Mouse (Mus musculus) inflammation-experienced regulatory T-cells, adult 16 weeks (primary cell): ENCODE measurements around the gene Ctxn1. TPM values are rescaled to one million over a fixed set of nuclear protein-coding genes. Genes with fewer than 3 reads are reported as not detected.

Experiments used
- polyA plus RNA-seq: library from polyadenylated mRNA; unstranded; fragments of 100-300 nt; shearing (Covaris generic); gene quantifications from one replicate; pipeline ENCODE4 v1.2.1, GENCODE M21; 2017

Ctxn1 gene
- polyA plus RNA-seq = 0.40 TPM

DNA sequence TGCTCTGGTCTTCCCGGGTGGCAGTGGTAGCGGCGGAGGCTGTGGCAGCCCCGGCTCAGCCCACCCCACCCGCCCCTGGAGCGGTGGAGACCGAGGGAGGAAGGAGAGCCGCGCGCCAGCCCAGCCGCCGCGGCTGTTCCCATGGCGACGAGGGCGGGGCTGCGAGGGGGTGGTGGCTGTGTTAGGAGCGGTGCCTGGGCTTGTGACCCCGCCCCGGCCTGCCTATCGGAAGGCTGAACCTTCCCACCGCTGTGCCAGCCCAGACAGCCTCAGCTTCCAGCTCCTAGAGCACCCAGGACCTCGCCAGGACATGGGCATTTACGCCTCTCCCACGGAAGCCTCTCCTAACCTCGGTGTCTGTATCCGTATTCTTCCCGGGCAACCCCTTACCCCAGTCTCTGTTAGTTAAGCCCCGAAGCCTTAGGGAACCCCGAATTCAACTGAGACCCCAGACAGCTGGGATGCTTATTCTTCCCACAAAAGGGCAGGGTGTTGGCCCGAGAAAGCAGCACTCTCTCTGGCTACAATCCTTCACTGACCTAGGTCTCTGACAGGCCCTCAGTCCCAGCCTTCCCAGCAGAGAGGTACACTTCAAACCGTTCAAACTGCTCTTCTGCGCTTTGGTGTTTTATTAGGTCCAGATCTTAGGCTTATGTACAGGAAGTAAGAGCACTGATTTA, at the start of gene Ctxn1:
Gene Ctxn1 (minus strand): TSS at position 150 of the 680 bp plus-strand sequence.

DNA sequence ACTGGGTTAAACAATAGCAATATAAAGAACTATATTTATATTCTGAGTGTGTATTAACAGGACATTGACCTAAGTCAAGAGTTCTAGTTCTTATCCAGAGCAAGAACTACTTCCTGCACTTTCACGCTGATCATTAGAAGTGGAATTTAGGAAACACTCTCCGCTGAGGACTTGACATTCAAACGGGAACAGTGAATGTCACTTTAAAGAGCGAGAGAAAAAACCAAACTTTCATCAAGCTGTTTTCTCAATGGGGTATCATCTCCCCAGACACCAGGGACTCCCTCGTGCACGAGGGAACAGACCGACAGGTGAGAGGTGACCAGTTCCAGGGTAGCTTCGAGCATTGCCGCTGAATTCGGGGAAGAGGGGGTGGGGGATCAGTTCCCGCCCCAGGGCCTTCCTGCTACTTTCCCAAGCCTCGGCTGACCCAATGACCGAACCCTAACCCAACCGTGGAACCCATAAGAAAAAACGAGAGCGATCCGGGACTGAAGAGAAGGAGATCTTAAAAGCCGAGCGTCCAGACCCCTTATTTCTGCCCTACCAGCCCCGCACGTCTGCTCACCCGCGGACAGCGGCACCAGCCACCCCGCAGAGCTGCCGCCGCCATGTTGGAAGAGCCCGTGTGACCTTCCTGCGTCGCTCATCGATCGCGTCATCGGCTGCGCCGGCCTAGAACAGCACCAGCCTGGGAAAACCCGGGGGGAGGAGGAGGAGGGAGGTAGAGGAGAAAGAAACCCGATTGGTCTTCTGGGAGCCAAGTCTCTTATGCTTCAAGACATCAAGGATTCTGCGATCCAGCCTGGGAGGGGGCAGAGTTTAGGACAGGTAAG, 16.4 kb upstream of the Ctxn1 start, which contains the start of gene Timm44:
Gene Timm44 (minus strand): TSS at position 639 of the 836 bp plus-strand sequence.

DNA sequence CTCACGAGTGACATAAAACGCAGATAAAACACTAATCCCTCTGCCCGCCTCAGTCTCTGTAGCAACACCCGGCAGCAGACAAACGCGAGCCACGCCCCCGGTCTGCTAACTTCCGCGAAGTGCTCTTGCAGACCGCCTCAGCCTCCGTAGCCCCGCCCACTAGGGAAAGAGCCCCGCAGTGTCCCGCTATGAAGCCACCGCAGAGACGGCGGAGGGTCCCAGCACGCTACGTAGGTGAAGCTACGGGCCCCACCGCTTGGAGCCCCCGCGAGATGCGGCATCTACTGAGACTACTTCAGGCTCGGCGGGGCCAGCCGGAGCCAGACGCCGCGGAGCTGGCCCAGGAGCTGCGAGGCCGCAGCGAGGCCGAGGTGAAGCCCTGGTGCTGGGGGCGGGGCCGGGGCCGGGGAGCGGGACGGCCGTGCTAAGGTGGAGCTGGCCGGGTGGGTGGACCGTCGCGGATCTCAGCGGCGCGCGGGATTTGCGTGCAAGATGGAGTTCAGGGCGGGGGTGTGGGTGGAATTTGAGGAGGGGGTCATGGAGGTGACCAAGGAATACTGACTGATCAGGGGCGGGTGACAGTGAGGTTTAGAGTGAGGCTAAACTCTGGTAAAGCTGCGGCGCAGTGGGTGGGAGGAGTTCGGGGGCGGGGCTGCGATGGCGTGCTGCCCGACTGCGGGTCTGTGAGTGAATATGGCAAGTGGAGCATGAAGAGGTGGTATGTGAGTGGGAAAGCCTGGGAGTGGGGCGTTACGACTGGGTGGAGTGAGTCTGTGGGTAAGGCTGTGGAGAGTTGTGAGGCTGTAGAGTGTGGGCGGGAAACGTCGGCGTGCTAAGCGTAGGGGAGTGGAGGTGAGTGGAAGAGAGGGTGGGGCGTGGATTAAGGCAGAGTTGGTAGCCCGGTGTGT, 5.9 kb downstream of the Ctxn1 start, which contains the start of gene Snapc2:
Gene Snapc2 (plus strand): TSS at position 147 of the 908 bp plus-strand sequence.

DNA sequence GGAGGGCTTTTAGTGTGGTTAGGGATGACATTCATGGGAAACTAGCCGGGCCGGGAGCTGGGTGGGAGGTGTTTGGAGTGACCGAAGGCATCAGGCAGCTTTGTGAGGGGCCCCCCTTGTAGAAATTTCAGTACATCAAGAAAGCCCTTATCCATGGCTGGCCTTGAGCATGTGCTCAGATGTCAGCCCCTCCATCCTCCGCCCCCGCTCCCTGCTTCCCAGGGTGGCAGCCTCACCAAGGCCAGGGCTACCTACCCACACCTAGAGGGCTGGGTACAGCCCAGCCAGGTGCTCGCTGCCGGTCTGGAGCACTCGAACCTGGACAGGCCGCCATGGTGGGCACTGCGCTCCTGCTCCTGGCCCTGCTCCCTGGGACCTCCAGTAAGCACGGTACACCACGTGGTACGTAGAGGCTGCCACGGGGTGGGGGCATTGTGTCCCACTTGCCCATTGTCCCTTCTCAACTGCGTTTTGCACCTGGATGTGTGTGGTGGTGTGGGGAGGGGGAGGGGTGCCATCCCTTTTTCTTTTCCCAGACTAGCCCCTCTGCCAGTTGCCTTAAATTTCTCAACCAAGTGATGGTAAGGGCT, 11.0 kb downstream of the Ctxn1 start, which contains the start of gene Tgfbr3l:
Gene Tgfbr3l (plus strand): TSS at position 264 of the 590 bp plus-strand sequence.

DNA sequence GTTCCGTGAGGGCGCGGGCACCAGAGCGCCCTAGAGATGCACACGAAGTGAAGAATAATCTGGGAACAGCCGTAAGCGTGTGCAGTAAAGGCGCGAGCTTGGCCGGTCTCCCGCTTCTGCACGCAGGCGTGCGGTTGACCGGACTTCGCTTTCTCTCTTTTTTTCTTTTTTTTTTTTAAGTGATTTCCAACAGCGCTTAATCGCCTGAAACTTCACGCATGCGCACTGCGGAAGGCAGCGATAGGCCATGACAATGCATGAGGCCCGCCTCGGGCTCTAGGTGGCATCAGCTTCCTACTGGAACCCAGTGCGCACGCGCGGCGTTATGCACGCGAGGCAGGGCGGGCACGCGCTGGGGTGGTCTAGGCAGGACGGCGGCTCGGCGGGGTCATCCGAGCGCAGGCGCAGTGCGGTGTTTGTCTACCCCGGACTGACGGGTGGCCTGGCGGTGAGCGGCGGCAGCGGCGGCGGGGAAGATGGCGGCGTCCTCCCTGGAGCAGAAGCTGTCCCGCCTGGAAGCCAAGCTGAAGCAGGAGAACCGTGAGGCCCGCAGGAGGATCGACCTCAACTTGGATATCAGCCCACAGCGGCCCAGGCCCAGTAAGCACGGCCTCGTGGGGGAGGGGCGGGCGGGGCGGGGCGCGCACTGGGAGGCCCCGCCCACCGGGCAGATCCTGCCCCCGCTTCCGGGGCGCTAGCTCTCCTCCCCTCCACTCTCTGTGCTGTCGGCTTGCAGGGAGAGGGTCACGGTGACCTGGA, 20.5 kb downstream of the Ctxn1 start, which contains the start of the genes Map2k7 and Gm49320:
Gene Map2k7 (plus strand): TSS at position 307 of the 759 bp plus-strand sequence.
Gene Gm49320 (plus strand): TSS at position 432 of the 759 bp plus-strand sequence.

DNA sequence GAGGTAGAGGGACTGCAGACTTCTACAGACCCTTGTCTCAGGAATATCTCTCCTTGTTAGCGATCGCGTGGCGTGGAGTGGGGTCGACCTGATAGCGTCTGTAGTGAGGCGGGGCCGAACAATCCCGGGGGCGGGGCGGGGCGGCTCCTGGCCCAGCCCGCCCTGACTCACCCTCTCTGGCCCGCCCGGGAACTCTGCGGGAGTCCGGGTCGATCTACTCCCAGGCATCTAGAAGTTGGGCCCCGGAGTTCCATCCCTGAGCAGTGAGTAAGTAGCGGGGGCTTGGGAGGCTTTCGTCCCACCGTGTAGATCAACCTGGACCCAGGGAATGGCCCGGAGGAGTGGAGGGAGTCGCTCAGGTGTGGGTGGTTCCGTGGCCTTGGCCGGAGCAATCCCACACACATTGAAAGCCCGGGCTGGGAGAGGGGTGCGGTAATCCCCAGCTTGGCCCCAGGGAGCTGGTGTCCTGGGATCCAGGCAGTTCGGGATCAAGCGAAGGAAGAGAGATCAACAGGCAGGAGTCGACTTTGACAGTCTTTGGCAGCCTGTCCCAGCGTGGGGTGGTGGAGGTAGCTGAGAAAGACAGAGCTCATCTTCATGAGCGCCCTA, 32.2 kb downstream of the Ctxn1 start, which contains the start of gene Lrrc8e:
Gene Lrrc8e (plus strand): TSS at position 89 of the 609 bp plus-strand sequence.

DNA sequence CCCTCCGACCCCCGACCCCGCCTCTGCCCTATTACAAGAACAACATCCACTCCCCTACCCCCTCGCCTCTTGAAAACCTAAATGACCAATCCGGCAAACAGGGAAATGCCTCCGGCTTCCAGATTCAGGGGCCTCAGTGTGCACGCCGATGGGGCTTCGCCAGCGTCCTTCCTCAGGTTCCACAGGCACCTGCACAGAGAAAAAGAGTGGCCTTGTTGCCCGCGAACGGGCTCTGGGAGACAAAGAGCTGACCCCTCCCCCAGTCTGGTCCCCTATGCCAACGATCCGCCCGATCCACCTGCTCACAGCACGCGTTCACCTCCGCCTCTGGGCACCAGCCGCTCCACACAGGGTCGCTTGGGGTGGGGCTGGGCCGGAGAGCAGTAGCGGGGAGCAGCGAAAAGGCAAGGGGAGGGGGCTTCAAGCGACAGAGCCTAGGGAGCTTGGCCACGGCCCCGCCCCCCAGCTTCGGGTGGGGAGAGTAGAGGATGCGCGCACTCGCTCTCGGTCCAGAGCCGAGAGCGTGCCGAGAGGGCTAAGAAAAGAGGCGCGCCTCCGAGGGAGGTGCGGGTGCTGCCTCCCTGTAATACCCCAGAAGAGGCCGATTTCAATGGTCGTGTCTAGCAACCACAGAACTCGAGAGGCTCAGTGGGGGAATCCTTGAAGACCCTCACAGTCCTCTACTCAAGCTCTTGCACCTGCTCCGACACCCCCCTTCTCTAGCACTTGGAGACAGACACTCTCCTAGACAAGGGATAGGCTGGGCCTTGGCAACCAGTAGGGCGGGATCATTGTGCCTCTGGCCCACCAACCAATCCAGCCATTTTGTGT, 42.1 kb downstream of the Ctxn1 start, which contains the start of gene Prr36:
Gene Prr36 (minus strand): TSS at position 669 of the 831 bp plus-strand sequence.

Other genes starting within 250 kb of the Ctxn1 start
- gene Cd209f, start 153.4 kb downstream of the Ctxn1 start, polyA plus RNA-seq = not detected
- gene Cd209g, start 125.2 kb downstream of the Ctxn1 start, polyA plus RNA-seq = not detected
- 19.4 TPM for gene Evi5l, start 92.7 kb downstream of the Ctxn1 start, polyA plus RNA-seq
- 0.29 TPM for gene Prr36, start 41.8 kb downstream of the Ctxn1 start, polyA plus RNA-seq
- gene Lrrc8e, start 32.4 kb downstream of the Ctxn1 start, polyA plus RNA-seq = 0.29 TPM
- gene Map2k7, start 20.5 kb downstream of the Ctxn1 start, polyA plus RNA-seq = 74.4 TPM
- 0.82 TPM for gene Gm49320, start 20.4 kb downstream of the Ctxn1 start, polyA plus RNA-seq
- gene Tgfbr3l, start 11.1 kb downstream of the Ctxn1 start, polyA plus RNA-seq = 10.4 TPM
- gene Snapc2, start 6.2 kb downstream of the Ctxn1 start, polyA plus RNA-seq = 33.3 TPM
- 62.2 TPM for gene Timm44, start 16.6 kb upstream of the Ctxn1 start, polyA plus RNA-seq
- gene Ccl25, start 65.9 kb upstream of the Ctxn1 start, polyA plus RNA-seq = 15.7 TPM
- 18.7 TPM for gene Elavl1, start 66.1 kb upstream of the Ctxn1 start, polyA plus RNA-seq
- gene Cers4, start 233.8 kb upstream of the Ctxn1 start, polyA plus RNA-seq = 95.5 TPM